Mouse (Mus musculus): ENCODE results near the gene Abhd12b. TPM values are rescaled to one million over a fixed set of nuclear protein-coding genes. Genes with fewer than 3 reads are reported as not detected.
A peak's percentile ranks its signal among the peaks of the same experiment; 100 is the strongest.
"Not testable (repeated sequence)": the region's sequence is repeated elsewhere in the genome, so short reads cannot be mapped to it uniquely, and the experiment has no call there.

Gene Abhd12b
- total RNA-seq, 1 experiment, result not detected

GRCm38 (mm10) chr12:70167950-70168349, 14.0 kb downstream of the Abhd12b start:
- H3K4me1 ChIP-seq (ENCODE audit: control insufficient read depth in 2 of 2, insufficient read depth in 2 of 2, low read length in 2 of 2, poor library complexity in 1 of 2), result no peaks in the 10 kb centered on the region
- H3K4me3 ChIP-seq (ENCODE audit: insufficient read depth in 1 of 2, low read depth in 1 of 2, low read length in 2 of 2, poor library complexity in 1 of 2, severe bottlenecking in 1 of 2), result no peak overlapping the region
- no peak for DNase-seq (ENCODE audit: low read depth, low spot score)
- TF ChIP-seq MAFK (IDR thresholded peaks at IDR 0.05; ENCODE audit: insufficient read depth, low read depth, low read length) (no peak), HCFC1 (IDR thresholded peaks at IDR 0.05; ENCODE audit: borderline replicate concordance, insufficient read depth, low read length) (no peak), ZNF384 (IDR thresholded peaks at IDR 0.05; ENCODE audit: low read depth, low read length) (no peak), CHD2 (IDR thresholded peaks at IDR 0.05; ENCODE audit: low read depth, low read length) (no peak), ZC3H11A (IDR thresholded peaks at IDR 0.05; ENCODE audit: borderline replicate concordance, low read depth, low read length) (no peak)
- no peak overlapping the region for H3K9ac ChIP-seq (ENCODE audit: insufficient read depth, low read depth, low read length, poor library complexity, severe bottlenecking)
- no peaks in the 10 kb centered on the region for H3K36me3 ChIP-seq (ENCODE audit: control insufficient read depth, insufficient read depth, low read length, poor library complexity, severe bottlenecking)
- H3K9me3 ChIP-seq (ENCODE audit: control insufficient read depth, insufficient read depth, low read depth, low read length), result no peaks in the 10 kb centered on the region
- in situ Hi-C loops (cut with MboI; ENCODE audit: low sequenced_read_pairs in 2 of 2, unreplicated experiment in 2 of 2), result no loop called here
- H3K27ac ChIP-seq (ENCODE audit: insufficient read depth, low read depth, low read length, poor library complexity, severe bottlenecking), result no peak overlapping the region

- no peaks in the 10 kb centered on the region for H3K9me3 ChIP-seq (ENCODE audit: control insufficient read depth, insufficient read depth, low read depth, low read length)
- no peaks in the 10 kb centered on the region for H3K36me3 ChIP-seq (ENCODE audit: control insufficient read depth, insufficient read depth, low read length, poor library complexity, severe bottlenecking)
- no peak for TF ChIP-seq ZNF384 (IDR thresholded peaks at IDR 0.05; ENCODE audit: low read depth, low read length)
- TF ChIP-seq CHD2 (IDR thresholded peaks at IDR 0.05; ENCODE audit: low read depth, low read length), result no peak
- TF ChIP-seq MAFK (IDR thresholded peaks at IDR 0.05; ENCODE audit: insufficient read depth, low read depth, low read length), result no peak
- TF ChIP-seq HCFC1 (IDR thresholded peaks at IDR 0.05; ENCODE audit: borderline replicate concordance, insufficient read depth, low read length), result no peak
- no peak for TF ChIP-seq ZC3H11A (IDR thresholded peaks at IDR 0.05; ENCODE audit: borderline replicate concordance, low read depth, low read length)
- H3K9ac ChIP-seq (ENCODE audit: insufficient read depth, low read depth, low read length, poor library complexity, severe bottlenecking), result no peak overlapping the region
- in situ Hi-C loops (cut with MboI; ENCODE audit: low sequenced_read_pairs in 2 of 2, unreplicated experiment in 2 of 2), result no loop called here
- DNase-seq (ENCODE audit: low read depth, low spot score), result no peak
- H3K4me3 ChIP-seq (ENCODE audit: insufficient read depth in 1 of 2, low read depth in 1 of 2, low read length in 2 of 2, poor library complexity in 1 of 2, severe bottlenecking in 1 of 2), result no peak overlapping the region
- H3K27ac ChIP-seq (ENCODE audit: insufficient read depth, low read depth, low read length, poor library complexity, severe bottlenecking), result no peak overlapping the region
- H3K4me1 ChIP-seq (ENCODE audit: control insufficient read depth in 2 of 2, insufficient read depth in 2 of 2, low read length in 2 of 2, poor library complexity in 1 of 2), result no peaks in the 10 kb centered on the region
Observed at GRCm38 (mm10) chr12:70169969-70170368, 16.0 kb downstream of the Abhd12b start.

GRCm38 (mm10) chr12:70183507-70183906, 29.6 kb downstream of the Abhd12b start:
- H3K36me3 ChIP-seq (ENCODE audit: control insufficient read depth, insufficient read depth, low read length, poor library complexity, severe bottlenecking); in situ Hi-C loops (cut with MboI; ENCODE audit: low sequenced_read_pairs in 2 of 2, unreplicated experiment in 2 of 2); H3K4me1 ChIP-seq (ENCODE audit: control insufficient read depth in 2 of 2, insufficient read depth in 2 of 2, low read length in 2 of 2, poor library complexity in 1 of 2); H3K27ac ChIP-seq (ENCODE audit: insufficient read depth, low read depth, low read length, poor library complexity, severe bottlenecking); H3K9me3 ChIP-seq (ENCODE audit: control insufficient read depth, insufficient read depth, low read depth, low read length); DNase-seq (ENCODE audit: low read depth, low spot score); H3K9ac ChIP-seq (ENCODE audit: insufficient read depth, low read depth, low read length, poor library complexity, severe bottlenecking); H3K4me3 ChIP-seq (ENCODE audit: insufficient read depth in 1 of 2, low read depth in 1 of 2, low read length in 2 of 2, poor library complexity in 1 of 2, severe bottlenecking in 1 of 2): not testable (repeated sequence)

- in situ Hi-C loops (cut with MboI; ENCODE audit: low sequenced_read_pairs in 2 of 2, unreplicated experiment in 2 of 2), result no loop called here
- Histone ChIP-seq H3K9ac (ENCODE audit: insufficient read depth, low read depth, low read length, poor library complexity, severe bottlenecking) (no peak overlapping the region), H3K4me1 (ENCODE audit: control insufficient read depth in 2 of 2, insufficient read depth in 2 of 2, low read length in 2 of 2, poor library complexity in 1 of 2) (no peaks in the 10 kb centered on the region), H3K27ac (ENCODE audit: insufficient read depth, low read depth, low read length, poor library complexity, severe bottlenecking) (no peak overlapping the region), H3K9me3 (ENCODE audit: control insufficient read depth, insufficient read depth, low read depth, low read length) (no peaks in the 10 kb centered on the region), H3K4me3 (ENCODE audit: insufficient read depth in 1 of 2, low read depth in 1 of 2, low read length in 2 of 2, poor library complexity in 1 of 2, severe bottlenecking in 1 of 2) (no peak overlapping the region), H3K36me3 (ENCODE audit: control insufficient read depth, insufficient read depth, low read length, poor library complexity, severe bottlenecking) (no peaks in the 10 kb centered on the region)
- DNase-seq (ENCODE audit: low read depth, low spot score), result no peak
- no peak for TF ChIP-seq ZC3H11A (IDR thresholded peaks at IDR 0.05; ENCODE audit: borderline replicate concordance, low read depth, low read length)
Observed at GRCm38 (mm10) chr12:70184173-70184783, 30.3 kb downstream of the Abhd12b start.

- Histone ChIP-seq H3K9ac (ENCODE audit: insufficient read depth, low read depth, low read length, poor library complexity, severe bottlenecking) (no peak overlapping the region), H3K4me1 (ENCODE audit: control insufficient read depth in 2 of 2, insufficient read depth in 2 of 2, low read length in 2 of 2, poor library complexity in 1 of 2) (peaks cover 0 to 2% of the 10 kb centered on the region in 2 experiments; a peak in 1 of 4 replicates), H3K27ac (ENCODE audit: insufficient read depth, low read depth, low read length, poor library complexity, severe bottlenecking) (no peak overlapping the region), H3K4me3 (ENCODE audit: insufficient read depth in 1 of 2, low read depth in 1 of 2, low read length in 2 of 2, poor library complexity in 1 of 2, severe bottlenecking in 1 of 2) (peak overlapping the region in 1 of 2 experiments; percentile 1; a peak in 1 of 4 replicates), H3K36me3 (ENCODE audit: control insufficient read depth, insufficient read depth, low read length, poor library complexity, severe bottlenecking) (no peaks in the 10 kb centered on the region), H3K9me3 (ENCODE audit: control insufficient read depth, insufficient read depth, low read depth, low read length) (no peaks in the 10 kb centered on the region)
- TF ChIP-seq ZC3H11A (IDR thresholded peaks at IDR 0.05; ENCODE audit: borderline replicate concordance, low read depth, low read length) (no peak), CHD2 (IDR thresholded peaks at IDR 0.05; ENCODE audit: low read depth, low read length) (no peak), HCFC1 (IDR thresholded peaks at IDR 0.05; ENCODE audit: borderline replicate concordance, insufficient read depth, low read length) (no peak), ZNF384 (IDR thresholded peaks at IDR 0.05; ENCODE audit: low read depth, low read length) (no peak), MAFK (IDR thresholded peaks at IDR 0.05; ENCODE audit: insufficient read depth, low read depth, low read length) (no peak)
- in situ Hi-C loops (cut with MboI; ENCODE audit: low sequenced_read_pairs in 2 of 2, unreplicated experiment in 2 of 2), result no loop called here
- no peak for DNase-seq (ENCODE audit: low read depth, low spot score)
Observed at GRCm38 (mm10) chr12:70192267-70192727, 38.4 kb downstream of the Abhd12b start.

Measured in ES-E14 (cell line).